Mouse (Mus musculus): ENCODE results near the gene Rora.

GRCm38 (mm10) chr9:69302846-69303245, 649.3 kb downstream of the Rora start:
- no peak for TF ChIP-seq CTCF (IDR thresholded peaks at IDR 0.05; ENCODE audit: borderline replicate concordance, control insufficient read depth, extremely low read depth, insufficient read depth, low read length, poor library complexity)
- no peak for TF ChIP-seq POLR2A (IDR thresholded peaks at IDR 0.05; ENCODE audit: control insufficient read depth, extremely low read depth, insufficient read depth, low read length, poor library complexity)

All from thymus, adult 2 months (tissue).